Mouse (Mus musculus) left cerebral cortex, postnatal 25 days (tissue): Measurements from ENCODE around the gene Zfp280c. TPM values are rescaled to one million over a fixed set of nuclear protein-coding genes. Genes with fewer than 3 reads are reported as not detected.

ENCODE experiments used
- DNase-seq, 2 experiments: peaks; one replicate each; pipeline ENCODE4 v3.0.0; 2022; ENCODE audit warnings: low spot score in 2 of 2, mixed read lengths in 1 of 2
- intact Hi-C: fragments of 180-260 bp; cut with DNase I; formaldehyde crosslinking; loops from one replicate; pipeline ENCODE4 v1.15.1; 2025
- total RNA-seq, 2 experiments: library from RNA; stranded (reverse); gene quantifications; 2 replicates each; pipeline ENCODE4 v1.2.3; 2021

Zfp280c gene
- 10 to 100 TPM; 17.3 to 24.4 TPM for total RNA-seq

GRCm38 (mm10) chrX:48594099-48594760 is at the start of gene Zfp280c:
TSS of gene Zfp280c (minus strand) at chrX:48594504.
- peak; percentile 73 to 75 for DNase-seq
- intact Hi-C loops: loop anchor here (1.0 kb wide), 1 partner anchor 29 kb away; the partner anchor contains the start of gene Slc25a14

DNA sequence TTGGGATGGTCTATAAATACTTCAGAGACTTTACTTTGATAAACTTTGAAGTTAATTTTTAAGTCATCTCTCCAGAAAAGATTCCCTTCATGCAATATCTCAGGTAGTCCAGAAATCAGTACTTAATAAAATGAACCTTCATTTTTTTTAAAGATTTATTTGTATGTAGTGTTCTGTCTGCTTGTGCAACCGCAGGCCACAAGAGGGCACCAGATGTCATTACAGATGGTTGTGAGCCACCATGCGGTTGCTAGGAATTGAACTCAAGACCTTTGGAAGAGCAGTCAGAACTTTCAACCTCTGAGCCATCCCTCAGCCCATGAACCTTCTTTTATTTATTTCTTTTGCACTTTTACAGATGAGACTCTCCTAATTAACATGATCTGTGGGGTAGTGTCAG is 42.7 kb upstream of the Zfp280c start:
- intact Hi-C loops: no loop called here
- DNase-seq: no peak

DNA sequence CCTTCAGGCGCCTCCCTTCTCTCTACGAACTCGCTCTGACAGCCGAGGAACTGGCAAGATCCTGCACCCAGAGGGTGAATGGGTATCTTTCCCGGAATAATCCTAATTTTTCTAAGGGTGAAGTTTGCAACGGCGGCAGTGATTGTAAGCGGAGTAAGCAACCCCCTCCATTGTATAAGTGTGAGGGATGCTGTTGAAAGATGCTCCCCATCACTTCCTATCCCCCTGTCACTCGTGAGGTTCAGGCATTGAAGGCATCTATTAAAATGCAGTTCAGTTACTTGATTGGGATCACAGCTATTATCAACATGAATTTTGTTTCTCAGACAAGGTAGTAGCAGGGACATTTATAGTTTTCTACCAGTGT is 29.7 kb upstream of the Zfp280c start:
- no peak for DNase-seq
- intact Hi-C loops: no loop called here

- peak; percentile 81 to 92 for DNase-seq
- intact Hi-C loops: loop anchor here (1.0 kb wide), 1 partner anchor 29 kb away; the partner anchor contains the start of gene Zfp280c
These were observed 29.2 kb upstream of the Zfp280c start, which contains the start of gene Slc25a14 for GRCm38 (mm10) chrX:48623379-48624053. TSS of gene Slc25a14 (plus strand) at chrX:48623413.

GRCm38 (mm10) chrX:48623049-48623378 is 28.7 kb upstream of the Zfp280c start:
- intact Hi-C loops: loop anchor here (1.0 kb wide), 1 partner anchor 29 kb away; the partner anchor contains the start of gene Zfp280c
- no peak for DNase-seq

- intact Hi-C loops: no loop called here
- DNase-seq: no peak
These were observed 10.6 kb upstream of the Zfp280c start for GRCm38 (mm10) chrX:48604872-48605271.

- intact Hi-C loops: no loop called here
- DNase-seq: no peak
These were observed 2.6 kb upstream of the Zfp280c start for GRCm38 (mm10) chrX:48596906-48597305.

- no peak for DNase-seq
- intact Hi-C loops: no loop called here
These were observed 1.7 kb upstream of the Zfp280c start for GRCm38 (mm10) chrX:48596053-48596452.

DNA sequence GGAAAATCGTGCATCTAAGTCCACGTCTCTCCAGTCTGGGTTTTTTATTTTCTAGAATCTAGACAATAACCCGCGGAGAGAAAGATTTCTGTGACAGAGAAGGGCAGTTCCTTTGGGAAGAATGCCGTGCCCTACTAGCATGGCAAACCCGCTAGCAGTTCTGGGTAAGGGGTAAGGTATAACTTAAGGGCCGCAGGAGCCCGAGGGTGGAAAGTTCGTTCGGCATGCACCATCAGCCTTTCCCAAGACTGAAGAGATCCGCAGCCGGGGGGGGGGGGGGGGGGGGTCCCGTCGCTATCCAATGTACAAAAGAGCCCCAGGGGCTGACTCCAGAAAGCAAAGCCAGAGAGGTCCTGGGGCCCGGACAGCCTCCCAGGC is 594 bp downstream of the Zfp280c start:
- intact Hi-C loops: loop anchor here (1.0 kb wide), 1 partner anchor 30 kb away; the partner anchor contains the start of gene Slc25a14
- peak in 1 of 2 experiments; percentile 12 for DNase-seq

GRCm38 (mm10) chrX:48583332-48583731 is 11.0 kb downstream of the Zfp280c start:
- no peak for DNase-seq
- intact Hi-C loops: no loop called here

DNA sequence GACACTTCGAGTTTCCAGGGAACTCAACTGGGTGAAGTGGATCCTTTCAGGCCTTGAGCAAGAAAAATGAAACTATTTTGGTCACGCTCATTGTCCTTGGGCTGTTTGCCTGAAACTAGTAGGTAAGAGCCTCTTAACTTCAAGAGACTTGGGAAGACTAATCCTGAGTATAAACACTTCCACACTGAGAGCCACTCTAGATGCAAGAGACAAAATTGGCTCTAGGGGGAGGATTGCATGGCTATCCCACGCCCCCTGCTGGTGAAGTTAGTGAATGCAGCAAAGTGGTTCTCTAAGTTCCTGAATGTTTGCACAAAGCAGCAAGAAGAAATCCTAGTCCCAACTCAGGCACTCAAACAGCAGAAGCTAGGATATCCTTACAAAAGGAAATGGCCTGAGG is 62.1 kb downstream of the Zfp280c start:
- intact Hi-C loops: loop anchor here (5.0 kb wide), 1 partner anchor 110 kb away; no protein-coding TSS in a partner anchor

DNA sequence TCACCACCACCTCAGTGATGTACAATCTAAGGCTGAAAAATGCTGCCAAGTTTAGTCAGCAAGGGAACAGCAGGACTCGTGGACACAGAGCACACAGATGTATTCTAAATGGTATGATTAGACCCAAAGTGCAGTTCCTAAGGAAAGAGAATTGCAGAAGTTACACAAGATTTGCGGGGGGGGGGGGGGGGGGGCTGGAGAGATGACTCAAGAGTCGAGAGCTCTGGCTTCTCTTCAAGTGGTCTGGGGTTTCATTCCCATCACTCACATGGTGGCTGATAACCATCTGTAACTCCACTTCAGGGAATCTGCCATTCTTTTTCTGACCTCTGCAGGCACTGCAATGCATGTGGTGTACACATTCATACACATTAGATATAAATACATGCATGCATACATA is 67.9 kb downstream of the Zfp280c start:
- intact Hi-C loops: no loop called here
- DNase-seq: no peak

More for the DNA sequence above, 62.1 kb downstream of the Zfp280c start:
- DNase-seq: peak; percentile 74 to 89

GRCm38 (mm10) chrX:48525866-48526265 is 68.4 kb downstream of the Zfp280c start:
- intact Hi-C loops: no loop called here
- peak; percentile 45 to 87 for DNase-seq

DNA sequence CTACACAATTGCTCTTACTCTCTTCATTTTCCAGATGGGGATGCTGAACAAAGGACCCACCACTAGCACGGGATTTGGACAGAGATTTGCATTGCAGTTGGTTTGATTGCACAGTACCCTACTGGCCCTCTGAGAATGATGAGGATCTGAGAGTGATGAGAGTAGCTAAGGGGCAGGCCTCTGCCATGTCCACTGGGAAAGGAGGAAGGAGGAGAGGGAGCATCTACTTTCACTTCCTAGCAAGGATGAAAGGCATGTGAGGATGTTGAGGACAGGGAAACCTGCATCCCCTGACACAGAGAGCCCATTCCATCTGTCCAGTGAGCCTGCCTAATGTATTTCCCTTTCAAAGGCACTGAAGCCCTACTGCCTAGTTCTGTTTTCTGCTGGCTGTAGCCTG is 69.0 kb downstream of the Zfp280c start:
- DNase-seq: no peak
- intact Hi-C loops: no loop called here

DNA sequence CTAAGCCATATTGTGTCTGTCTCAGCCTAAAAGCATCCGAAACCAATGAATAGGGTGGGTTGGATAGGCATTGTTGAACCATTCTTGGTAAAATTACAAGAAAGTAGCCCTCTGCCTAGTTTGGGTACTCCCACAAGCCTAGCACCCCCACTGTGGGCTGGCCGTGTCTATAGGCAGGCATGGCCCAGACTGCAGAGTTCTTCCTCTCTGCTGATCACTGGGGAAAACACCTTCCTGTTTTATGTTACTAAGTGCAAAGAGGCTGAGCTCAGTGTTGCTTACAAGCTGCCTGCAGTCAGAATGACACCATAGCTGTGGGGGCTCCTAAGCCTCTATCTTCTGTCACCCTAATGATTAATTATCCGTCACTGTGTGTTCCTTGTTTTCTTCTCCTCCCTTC is 70.8 kb downstream of the Zfp280c start:
- intact Hi-C loops: no loop called here
- no peak for DNase-seq

DNA sequence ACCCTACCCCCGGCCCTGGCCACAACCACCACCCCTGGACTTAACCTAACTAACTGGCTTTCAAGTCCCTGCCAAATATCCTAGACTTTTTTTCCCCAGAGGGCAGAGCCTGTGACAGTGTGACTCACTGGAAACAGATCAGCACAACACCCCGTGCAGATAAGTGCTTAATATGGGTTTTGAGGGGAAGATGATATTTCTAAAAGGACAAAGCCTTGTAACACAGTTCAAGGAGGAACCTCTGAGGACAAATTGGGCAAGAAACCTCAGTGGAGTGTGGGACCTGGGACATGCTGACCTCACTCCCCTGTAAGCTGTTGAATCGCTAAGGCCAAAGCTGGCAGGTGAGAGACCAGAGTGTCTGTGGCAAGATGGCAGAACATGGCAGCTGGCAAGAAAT is 72.7 kb downstream of the Zfp280c start:
- DNase-seq: no peak
- intact Hi-C loops: no loop called here

DNA sequence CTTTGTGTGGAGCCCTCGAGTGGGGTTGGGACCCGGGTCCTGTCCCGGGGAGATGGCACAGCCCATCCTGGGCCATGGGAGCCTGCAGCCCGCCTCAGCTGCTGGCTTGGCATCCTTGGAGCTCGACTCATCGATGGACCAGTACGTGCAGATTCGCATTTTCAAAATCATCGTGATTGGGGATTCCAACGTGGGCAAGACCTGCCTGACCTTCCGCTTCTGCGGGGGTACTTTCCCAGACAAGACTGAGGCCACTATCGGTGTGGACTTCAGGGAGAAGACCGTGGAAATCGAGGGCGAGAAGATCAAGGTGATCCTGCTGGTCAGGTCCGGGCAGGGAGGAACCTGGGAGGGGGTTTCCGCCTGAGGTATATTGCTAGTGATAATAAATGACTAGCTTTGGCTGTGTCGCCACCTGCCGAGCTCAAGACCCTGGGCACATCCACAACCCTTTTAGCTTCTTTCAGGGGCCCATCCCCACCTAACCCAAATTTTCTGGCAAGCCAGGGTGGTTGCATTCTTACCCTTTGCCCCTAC is 74.7 kb downstream of the Zfp280c start:
- intact Hi-C loops: no loop called here
- DNase-seq: peak in 1 of 2 experiments; percentile 16

- peak; percentile 38 to 54 for DNase-seq
- intact Hi-C loops: no loop called here
These were observed 75.3 kb downstream of the Zfp280c start, which contains the start of gene Rab33a for GRCm38 (mm10) chrX:48518808-48519548. TSS of gene Rab33a (plus strand) at chrX:48519285.

- peak; percentile 28 to 61 for DNase-seq
- intact Hi-C loops: no loop called here
These were observed 76.0 kb downstream of the Zfp280c start for GRCm38 (mm10) chrX:48518211-48518807.

DNA sequence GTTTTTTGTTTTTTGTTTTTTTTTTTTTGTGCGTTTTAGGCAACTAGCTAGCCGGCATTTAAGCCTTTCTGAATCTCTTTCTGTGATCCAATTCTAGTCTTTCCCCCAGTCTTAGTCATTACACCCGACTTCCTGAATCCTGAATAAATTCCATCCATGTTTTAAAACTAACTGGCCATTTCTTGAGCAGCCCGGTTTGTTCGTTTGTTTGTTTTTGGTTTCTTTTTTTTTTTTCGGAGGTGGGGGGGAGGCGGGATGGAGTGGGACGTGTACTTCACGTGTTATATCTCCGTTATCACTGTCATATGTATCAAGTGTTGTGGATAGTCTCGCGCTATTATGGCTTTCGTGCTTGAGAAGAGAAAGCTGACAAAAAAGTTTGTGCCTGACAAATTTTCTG is 80.5 kb downstream of the Zfp280c start:
- intact Hi-C loops: no loop called here

More for the DNA sequence above, 80.5 kb downstream of the Zfp280c start:
- DNase-seq: no peak
